Mouse (Mus musculus) hindbrain, embryonic 10.5 days (tissue): ENCODE data around the gene Tmem108. TPM values are rescaled to one million over a fixed set of nuclear protein-coding genes. Genes with fewer than 3 reads are reported as not detected.

Experiments
- DNase-seq: peaks from one replicate; pipeline ENCODE4 v3.0.0-alpha.2; 2017; ENCODE audit warnings: low spot score
- H3K27ac ChIP-seq: fragments of 300-500 bp; sonication (generic); 2 replicates; pipeline ENCODE4 v1.5.1; 2016; ENCODE audit warnings: mild to moderate bottlenecking, moderate library complexity
- H3K27me3 ChIP-seq: fragments of 300-500 bp; sonication (generic); 2 replicates; pipeline ENCODE4 v1.6.1; 2016; ENCODE audit warnings: mild to moderate bottlenecking; ENCODE audit not compliant: poor library complexity, insufficient read depth, severe bottlenecking
- H3K36me3 ChIP-seq: fragments of 300-500 bp; sonication (generic); 2 replicates; pipeline ENCODE4 v1.6.1; 2016; ENCODE audit warnings: mild to moderate bottlenecking, moderate library complexity
- H3K4me1 ChIP-seq: fragments of 300-500 bp; sonication (generic); replicated peaks from 2 replicates; pipeline ENCODE4 v1.6.1; 2016; ENCODE audit warnings: mild to moderate bottlenecking
- H3K4me3 ChIP-seq: fragments of 300-500 bp; sonication (generic); 2 replicates; pipeline ENCODE4 v1.5.1; 2016; ENCODE audit warnings: mild to moderate bottlenecking, moderate library complexity
- H3K9me3 ChIP-seq: fragments of 300-500 bp; sonication (generic); 2 replicates; pipeline ENCODE4 v1.6.1; 2016; ENCODE audit warnings: mild to moderate bottlenecking, moderate library complexity
- WGBS: fragments of 180-500 bp; shearing (Covaris S2); methylation state at CpG from one replicate; pipeline ENCODE4 v1.1.7; 2016; 5-methylcytosine and 5-hydroxymethylcytosine counted together
- polyA plus RNA-seq: library from polyadenylated mRNA; unstranded; fragments of >200 nt; fragmentation: Nextera tagmentation; extraction: Ambion mirVana; gene quantifications from 2 replicates; pipeline ENCODE4 v1.2.1, GENCODE M21; 2016

The Tmem108 gene
- polyA plus RNA-seq = 14.3 and 20.1 TPM in 2 replicates

GRCm38 (mm10) chr9:103761647-103762084 is at the start of gene Tmem108:
Gene Tmem108 (minus strand): TSS chr9:103761837.
- Histone ChIP-seq H3K4me1 (peaks cover 32% of the 10 kb centered on the region), H3K9me3 (no peaks in the 10 kb centered on the region), H3K27ac (peak within 1 kb of the TSS; percentile 87), H3K4me3 (peak within 1 kb of the TSS; percentile 82), H3K36me3 (no peaks in the 10 kb centered on the region), H3K27me3 (peaks cover 37% of the 10 kb centered on the region)
- DNase-seq = peak; percentile 94
- under 1% methylated on average over 51 of the region's 51 CpGs for WGBS

- Histone ChIP-seq H3K27me3 (no peaks in the 10 kb centered on the region), H3K27ac (no peak overlapping the region), H3K4me3 (no peak overlapping the region), H3K9me3 (no peaks in the 10 kb centered on the region), H3K4me1 (no peaks in the 10 kb centered on the region), H3K36me3 (no peaks in the 10 kb centered on the region)
- DNase-seq = no peak
- 79% methylated on average over 1 of the region's 1 CpGs for WGBS
These were observed 27.4 kb upstream of the Tmem108 start for GRCm38 (mm10) chr9:103789029-103789428.

GRCm38 (mm10) chr9:103784156-103784555 is 22.5 kb upstream of the Tmem108 start:
- Histone ChIP-seq H3K4me1 (no peaks in the 10 kb centered on the region), H3K27ac (no peak overlapping the region), H3K9me3 (no peaks in the 10 kb centered on the region), H3K36me3 (no peaks in the 10 kb centered on the region), H3K4me3 (no peak overlapping the region), H3K27me3 (no peaks in the 10 kb centered on the region)
- WGBS = 95% methylated on average over 4 of the region's 4 CpGs
- DNase-seq = no peak

GRCm38 (mm10) chr9:103783276-103783675 is 21.6 kb upstream of the Tmem108 start:
- H3K36me3 ChIP-seq = no peaks in the 10 kb centered on the region

GRCm38 (mm10) chr9:103782306-103782705 is 20.7 kb upstream of the Tmem108 start:
- H3K4me3 ChIP-seq = no peak overlapping the region
- no peaks in the 10 kb centered on the region for H3K9me3 ChIP-seq
- DNase-seq = no peak
- 83% methylated on average over 7 of the region's 7 CpGs for WGBS
- no peaks in the 10 kb centered on the region for H3K4me1 ChIP-seq
- H3K27ac ChIP-seq = no peak overlapping the region
- no peaks in the 10 kb centered on the region for H3K27me3 ChIP-seq
- H3K36me3 ChIP-seq = no peaks in the 10 kb centered on the region

More at GRCm38 (mm10) chr9:103783276-103783675, 21.6 kb upstream of the Tmem108 start:
- H3K27ac ChIP-seq = no peak overlapping the region
- H3K4me3 ChIP-seq = no peak overlapping the region
- no peaks in the 10 kb centered on the region for H3K4me1 ChIP-seq
- no peak for DNase-seq
- H3K27me3 ChIP-seq = no peaks in the 10 kb centered on the region
- WGBS = 90% methylated on average over 16 of the region's 16 CpGs
- no peaks in the 10 kb centered on the region for H3K9me3 ChIP-seq

- H3K27me3 ChIP-seq = no peaks in the 10 kb centered on the region
- no peaks in the 10 kb centered on the region for H3K36me3 ChIP-seq
- no peaks in the 10 kb centered on the region for H3K4me1 ChIP-seq
- DNase-seq = no peak
- no peak overlapping the region for H3K4me3 ChIP-seq
- WGBS = 78% methylated on average over 7 of the region's 7 CpGs
- no peak overlapping the region for H3K27ac ChIP-seq
- H3K9me3 ChIP-seq = no peaks in the 10 kb centered on the region
These were observed 19.8 kb upstream of the Tmem108 start for GRCm38 (mm10) chr9:103781407-103781806.

GRCm38 (mm10) chr9:103780598-103780997 is 19.0 kb upstream of the Tmem108 start:
- no peaks in the 10 kb centered on the region for H3K9me3 ChIP-seq
- no peak overlapping the region for H3K27ac ChIP-seq
- H3K4me3 ChIP-seq = no peak overlapping the region
- no peaks in the 10 kb centered on the region for H3K4me1 ChIP-seq
- no peak for DNase-seq
- H3K36me3 ChIP-seq = no peaks in the 10 kb centered on the region
- H3K27me3 ChIP-seq = no peaks in the 10 kb centered on the region
- 91% methylated on average over 4 of the region's 4 CpGs for WGBS

GRCm38 (mm10) chr9:103778185-103778584 is 16.5 kb upstream of the Tmem108 start:
- no peaks in the 10 kb centered on the region for H3K27me3 ChIP-seq
- no peak overlapping the region for H3K4me3 ChIP-seq
- WGBS = 67% methylated on average over 1 of the region's 1 CpGs
- no peak for DNase-seq
- H3K27ac ChIP-seq = no peak overlapping the region
- H3K36me3 ChIP-seq = no peaks in the 10 kb centered on the region
- H3K4me1 ChIP-seq = no peaks in the 10 kb centered on the region
- no peaks in the 10 kb centered on the region for H3K9me3 ChIP-seq

- Histone ChIP-seq H3K9me3 (no peaks in the 10 kb centered on the region), H3K36me3 (no peaks in the 10 kb centered on the region), H3K27ac (peak overlapping the region; percentile 87), H3K4me3 (peak overlapping the region; percentile 82), H3K4me1 (peaks cover 32% of the 10 kb centered on the region), H3K27me3 (peaks cover 37% of the 10 kb centered on the region)
- under 1% methylated on average over 30 of the region's 30 CpGs for WGBS
- DNase-seq = peak; percentile 44
These were observed 476 bp downstream of the Tmem108 start for GRCm38 (mm10) chr9:103761151-103761571.

GRCm38 (mm10) chr9:103760356-103760755 is 1.3 kb downstream of the Tmem108 start:
- 31% methylated on average over 8 of the region's 8 CpGs for WGBS
- no peak for DNase-seq
- H3K4me1 ChIP-seq = peaks cover 32% of the 10 kb centered on the region
- no peaks in the 10 kb centered on the region for H3K36me3 ChIP-seq
- H3K27ac ChIP-seq = no peak overlapping the region
- no peaks in the 10 kb centered on the region for H3K9me3 ChIP-seq
- H3K4me3 ChIP-seq = peak overlapping the region; percentile 82
- peaks cover 37% of the 10 kb centered on the region for H3K27me3 ChIP-seq

- WGBS = 59% methylated on average over 9 of the region's 9 CpGs
- peaks cover 35% of the 10 kb centered on the region for H3K27me3 ChIP-seq
- peaks cover 32% of the 10 kb centered on the region for H3K4me1 ChIP-seq
- H3K9me3 ChIP-seq = no peaks in the 10 kb centered on the region
- H3K36me3 ChIP-seq = no peaks in the 10 kb centered on the region
- H3K27ac ChIP-seq = no peak overlapping the region
- 0 out of 2 replicates have a peak overlapping the region, but pooled peaks have one; percentile 9 for H3K4me3 ChIP-seq
- DNase-seq = no peak
These were observed 1.8 kb downstream of the Tmem108 start for GRCm38 (mm10) chr9:103759829-103760228.

GRCm38 (mm10) chr9:103758930-103759695 is 2.5 kb downstream of the Tmem108 start:
- Histone ChIP-seq H3K4me3 (peak overlapping the region; percentile 9; the same call in 1 of the 2 replicates), H3K27ac (no peak overlapping the region), H3K36me3 (no peaks in the 10 kb centered on the region), H3K4me1 (peaks cover 32% of the 10 kb centered on the region), H3K9me3 (no peaks in the 10 kb centered on the region), H3K27me3 (peaks cover 33% of the 10 kb centered on the region)
- peak; percentile 82 for DNase-seq
- 22% methylated on average over 20 of the region's 20 CpGs for WGBS

- H3K4me3 ChIP-seq = no peak overlapping the region
- peaks cover 30% of the 10 kb centered on the region for H3K27me3 ChIP-seq
- no peaks in the 10 kb centered on the region for H3K9me3 ChIP-seq
- no peak overlapping the region for H3K27ac ChIP-seq
- DNase-seq = no peak
- H3K4me1 ChIP-seq = peaks cover 32% of the 10 kb centered on the region
- WGBS = 83% methylated on average over 7 of the region's 7 CpGs
- H3K36me3 ChIP-seq = no peaks in the 10 kb centered on the region
These were observed 3.4 kb downstream of the Tmem108 start for GRCm38 (mm10) chr9:103758246-103758645.
